Mouse (Mus musculus): Measurements from ENCODE around the gene Fyn.

Fyn gene

GRCm38 (mm10) chr10:39368572-39369135, at the start of gene Fyn:
TSS of gene Fyn (plus strand) at chr10:39368855.
- peak; percentile 92 for TF ChIP-seq GATA4 (IDR thresholded peaks at IDR 0.05; ENCODE audit: insufficient replicate concordance, low read length)

GRCm38 (mm10) chr10:39320798-39321622, 47.6 kb upstream of the Fyn start:
- TF ChIP-seq GATA4 (IDR thresholded peaks at IDR 0.05; ENCODE audit: insufficient replicate concordance, low read length): no peak

- TF ChIP-seq GATA4 (IDR thresholded peaks at IDR 0.05; ENCODE audit: insufficient replicate concordance, low read length): no peak
These were observed 47.1 kb upstream of the Fyn start for GRCm38 (mm10) chr10:39321623-39321985.

- TF ChIP-seq GATA4 (IDR thresholded peaks at IDR 0.05; ENCODE audit: insufficient replicate concordance, low read length): no peak
These were observed 46.5 kb upstream of the Fyn start for GRCm38 (mm10) chr10:39322143-39322542.

- TF ChIP-seq GATA4 (IDR thresholded peaks at IDR 0.05; ENCODE audit: insufficient replicate concordance, low read length): no peak
These were observed 44.4 kb upstream of the Fyn start for GRCm38 (mm10) chr10:39324291-39324690.

GRCm38 (mm10) chr10:39328661-39329060, 40.0 kb upstream of the Fyn start:
- no peak for TF ChIP-seq GATA4 (IDR thresholded peaks at IDR 0.05; ENCODE audit: insufficient replicate concordance, low read length)

- TF ChIP-seq GATA4 (IDR thresholded peaks at IDR 0.05; ENCODE audit: insufficient replicate concordance, low read length): no peak
These were observed 34.3 kb upstream of the Fyn start for GRCm38 (mm10) chr10:39334320-39334719.

GRCm38 (mm10) chr10:39335880-39336279, 32.8 kb upstream of the Fyn start:
- no peak for TF ChIP-seq GATA4 (IDR thresholded peaks at IDR 0.05; ENCODE audit: insufficient replicate concordance, low read length)

GRCm38 (mm10) chr10:39339189-39339968, 29.3 kb upstream of the Fyn start:
- TF ChIP-seq GATA4 (IDR thresholded peaks at IDR 0.05; ENCODE audit: insufficient replicate concordance, low read length): no peak

GRCm38 (mm10) chr10:39339969-39340236, 28.8 kb upstream of the Fyn start:
- no peak for TF ChIP-seq GATA4 (IDR thresholded peaks at IDR 0.05; ENCODE audit: insufficient replicate concordance, low read length)

- TF ChIP-seq GATA4 (IDR thresholded peaks at IDR 0.05; ENCODE audit: insufficient replicate concordance, low read length): no peak
These were observed 25.1 kb upstream of the Fyn start for GRCm38 (mm10) chr10:39343551-39343950.

- no peak for TF ChIP-seq GATA4 (IDR thresholded peaks at IDR 0.05; ENCODE audit: insufficient replicate concordance, low read length)
These were observed 22.7 kb upstream of the Fyn start for GRCm38 (mm10) chr10:39345921-39346320.

GRCm38 (mm10) chr10:39349781-39350364, 18.8 kb upstream of the Fyn start:
- TF ChIP-seq GATA4 (IDR thresholded peaks at IDR 0.05; ENCODE audit: insufficient replicate concordance, low read length): no peak

GRCm38 (mm10) chr10:39364196-39364595, 4.5 kb upstream of the Fyn start:
- no peak for TF ChIP-seq GATA4 (IDR thresholded peaks at IDR 0.05; ENCODE audit: insufficient replicate concordance, low read length)

GRCm38 (mm10) chr10:39369502-39369931, 862 bp downstream of the Fyn start:
- no peak for TF ChIP-seq GATA4 (IDR thresholded peaks at IDR 0.05; ENCODE audit: insufficient replicate concordance, low read length)
